Mouse (Mus musculus): Measurements from ENCODE around the gene Faf1. TPM values are rescaled to one million over a fixed set of nuclear protein-coding genes. Genes with fewer than 3 reads are reported as not detected.

Gene Faf1
- 43.3 and 45.5 TPM in 2 replicates for polyA plus RNA-seq (2014; fragmentation: Nextera tagmentation; extraction: Ambion mirVana)

- Histone ChIP-seq H3K27ac (ENCODE audit: low read depth, low read length) (peak within 1 kb of the TSS; percentile 92), H3K4me1 (ENCODE audit: control insufficient read depth, insufficient read depth, low read length) (peaks cover 4% of the 10 kb centered on the region; the same call in 1 of the 2 replicates), H3K27me3 (ENCODE audit: control insufficient read depth, insufficient read depth, low read length) (no peaks in the 10 kb centered on the region), H3K4me2 (ENCODE audit: low read depth) (peak within 1 kb of the TSS; percentile 71), H3K9ac (ENCODE audit: low read length) (peak within 1 kb of the TSS; percentile 83), H3K36me3 (ENCODE audit: control insufficient read depth, insufficient read depth, low read length) (no peaks in the 10 kb centered on the region), H3K9me3 (ENCODE audit: control insufficient read depth, low read length) (no peaks in the 10 kb centered on the region), H3K4me3 (ENCODE audit: low read depth, low read length) (peak within 1 kb of the TSS; percentile 86)
- peak; percentile 97 for DNase-seq (ENCODE audit: low spot score)
- WGBS = 0% methylated on average over 94 of the region's 107 CpGs
- peak; percentile 95 for ATAC-seq (ENCODE audit: insufficient read depth, low FRiP score, low TSS enrichment)
Measured at GRCm38 (mm10) chr4:109676218-109677215, at the start of gene Faf1. Gene Faf1, plus strand, starts transcription at chr4:109676588.

DNA sequence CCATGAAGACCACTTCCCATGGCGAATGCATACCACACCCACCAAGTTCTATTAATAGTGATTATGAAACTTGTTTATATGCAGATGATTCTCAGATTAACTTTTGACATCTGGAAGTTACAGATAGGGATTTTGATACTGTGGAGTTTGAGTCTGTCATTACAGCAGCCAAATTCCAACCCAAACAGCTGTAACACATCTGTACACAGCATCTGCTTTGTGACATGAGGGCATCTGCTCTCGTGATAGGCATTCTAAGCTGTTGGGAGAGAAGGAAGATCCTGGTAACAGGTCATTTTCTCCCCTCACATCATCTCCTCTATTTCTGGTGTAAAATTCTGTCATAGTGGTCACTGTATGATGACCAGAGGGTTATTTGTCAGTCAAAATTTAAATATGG is 46.2 kb upstream of the Faf1 start:
- no peak overlapping the region for H3K4me2 ChIP-seq (ENCODE audit: low read depth)
- no peaks in the 10 kb centered on the region for H3K27me3 ChIP-seq (ENCODE audit: control insufficient read depth, insufficient read depth, low read length)
- H3K9ac ChIP-seq (ENCODE audit: low read length) = no peak overlapping the region
- H3K4me1 ChIP-seq (ENCODE audit: control insufficient read depth, insufficient read depth, low read length) = no peaks in the 10 kb centered on the region
- no peak overlapping the region for H3K27ac ChIP-seq (ENCODE audit: low read depth, low read length)
- 74% methylated on average over 2 of the region's 2 CpGs for WGBS
- H3K9me3 ChIP-seq (ENCODE audit: control insufficient read depth, low read length) = no peaks in the 10 kb centered on the region
- H3K4me3 ChIP-seq (ENCODE audit: low read depth, low read length) = no peak overlapping the region
- ATAC-seq (ENCODE audit: insufficient read depth, low FRiP score, low TSS enrichment) (no peak), DNase-seq (ENCODE audit: low spot score) (no peak)
- H3K36me3 ChIP-seq (ENCODE audit: control insufficient read depth, insufficient read depth, low read length) = no peaks in the 10 kb centered on the region

GRCm38 (mm10) chr4:109631029-109631428 is 45.4 kb upstream of the Faf1 start:
- Histone ChIP-seq H3K9me3 (ENCODE audit: control insufficient read depth, low read length) (no peaks in the 10 kb centered on the region), H3K4me3 (ENCODE audit: low read depth, low read length) (no peak overlapping the region), H3K27me3 (ENCODE audit: control insufficient read depth, insufficient read depth, low read length) (no peaks in the 10 kb centered on the region), H3K36me3 (ENCODE audit: control insufficient read depth, insufficient read depth, low read length) (no peaks in the 10 kb centered on the region), H3K9ac (ENCODE audit: low read length) (no peak overlapping the region), H3K4me1 (ENCODE audit: control insufficient read depth, insufficient read depth, low read length) (no peaks in the 10 kb centered on the region), H3K4me2 (ENCODE audit: low read depth) (no peak overlapping the region), H3K27ac (ENCODE audit: low read depth, low read length) (no peak overlapping the region)
- DNase-seq (ENCODE audit: low spot score) = no peak
- ATAC-seq (ENCODE audit: insufficient read depth, low FRiP score, low TSS enrichment) = no peak
- WGBS = 88% methylated on average over 4 of the region's 4 CpGs

- no peaks in the 10 kb centered on the region for H3K4me1 ChIP-seq (ENCODE audit: control insufficient read depth, insufficient read depth, low read length)
- ATAC-seq (ENCODE audit: insufficient read depth, low FRiP score, low TSS enrichment) (no peak), DNase-seq (ENCODE audit: low spot score) (no peak)
- no peak overlapping the region for H3K27ac ChIP-seq (ENCODE audit: low read depth, low read length)
- no peak overlapping the region for H3K4me3 ChIP-seq (ENCODE audit: low read depth, low read length)
- no peak overlapping the region for H3K9ac ChIP-seq (ENCODE audit: low read length)
- H3K36me3 ChIP-seq (ENCODE audit: control insufficient read depth, insufficient read depth, low read length) = no peaks in the 10 kb centered on the region
- no peak overlapping the region for H3K4me2 ChIP-seq (ENCODE audit: low read depth)
- WGBS = 91% methylated on average over 2 of the region's 2 CpGs
- no peaks in the 10 kb centered on the region for H3K9me3 ChIP-seq (ENCODE audit: control insufficient read depth, low read length)
- no peaks in the 10 kb centered on the region for H3K27me3 ChIP-seq (ENCODE audit: control insufficient read depth, insufficient read depth, low read length)
Measured at GRCm38 (mm10) chr4:109634971-109635370, 41.4 kb upstream of the Faf1 start.

- H3K4me2 ChIP-seq (ENCODE audit: low read depth) = no peak overlapping the region
- H3K27ac ChIP-seq (ENCODE audit: low read depth, low read length) = no peak overlapping the region
- H3K9me3 ChIP-seq (ENCODE audit: control insufficient read depth, low read length) = no peaks in the 10 kb centered on the region
- H3K9ac ChIP-seq (ENCODE audit: low read length) = no peak overlapping the region
- no peaks in the 10 kb centered on the region for H3K27me3 ChIP-seq (ENCODE audit: control insufficient read depth, insufficient read depth, low read length)
- WGBS = 89% methylated on average over 9 of the region's 9 CpGs
- no peak for ATAC-seq (ENCODE audit: insufficient read depth, low FRiP score, low TSS enrichment)
- no peaks in the 10 kb centered on the region for H3K36me3 ChIP-seq (ENCODE audit: control insufficient read depth, insufficient read depth, low read length)
- H3K4me1 ChIP-seq (ENCODE audit: control insufficient read depth, insufficient read depth, low read length) = no peaks in the 10 kb centered on the region
- DNase-seq (ENCODE audit: low spot score) = no peak
- H3K4me3 ChIP-seq (ENCODE audit: low read depth, low read length) = no peak overlapping the region
Measured at GRCm38 (mm10) chr4:109639356-109639755, 37.0 kb upstream of the Faf1 start.

- Histone ChIP-seq H3K4me1 (ENCODE audit: control insufficient read depth, insufficient read depth, low read length) (no peaks in the 10 kb centered on the region), H3K9me3 (ENCODE audit: control insufficient read depth, low read length) (no peaks in the 10 kb centered on the region), H3K4me3 (ENCODE audit: low read depth, low read length) (no peak overlapping the region), H3K4me2 (ENCODE audit: low read depth) (no peak overlapping the region), H3K9ac (ENCODE audit: low read length) (no peak overlapping the region), H3K36me3 (ENCODE audit: control insufficient read depth, insufficient read depth, low read length) (no peaks in the 10 kb centered on the region), H3K27me3 (ENCODE audit: control insufficient read depth, insufficient read depth, low read length) (no peaks in the 10 kb centered on the region), H3K27ac (ENCODE audit: low read depth, low read length) (no peak overlapping the region)
- DNase-seq (ENCODE audit: low spot score) (no peak), ATAC-seq (ENCODE audit: insufficient read depth, low FRiP score, low TSS enrichment) (no peak)
- WGBS = 95% methylated on average over 7 of the region's 7 CpGs
Measured at GRCm38 (mm10) chr4:109640141-109640540, 36.2 kb upstream of the Faf1 start.

- H3K27ac ChIP-seq (ENCODE audit: low read depth, low read length) = no peak overlapping the region
- no peaks in the 10 kb centered on the region for H3K4me1 ChIP-seq (ENCODE audit: control insufficient read depth, insufficient read depth, low read length)
- H3K9ac ChIP-seq (ENCODE audit: low read length) = no peak overlapping the region
- H3K9me3 ChIP-seq (ENCODE audit: control insufficient read depth, low read length) = no peaks in the 10 kb centered on the region
- H3K4me3 ChIP-seq (ENCODE audit: low read depth, low read length) = no peak overlapping the region
- H3K36me3 ChIP-seq (ENCODE audit: control insufficient read depth, insufficient read depth, low read length) = no peaks in the 10 kb centered on the region
- H3K27me3 ChIP-seq (ENCODE audit: control insufficient read depth, insufficient read depth, low read length) = no peaks in the 10 kb centered on the region
- H3K4me2 ChIP-seq (ENCODE audit: low read depth) = no peak overlapping the region
- no peak for ATAC-seq (ENCODE audit: insufficient read depth, low FRiP score, low TSS enrichment)
- WGBS = 86% methylated on average over 3 of the region's 3 CpGs
- no peak for DNase-seq (ENCODE audit: low spot score)
Measured at GRCm38 (mm10) chr4:109641451-109641850, 34.9 kb upstream of the Faf1 start.

DNA sequence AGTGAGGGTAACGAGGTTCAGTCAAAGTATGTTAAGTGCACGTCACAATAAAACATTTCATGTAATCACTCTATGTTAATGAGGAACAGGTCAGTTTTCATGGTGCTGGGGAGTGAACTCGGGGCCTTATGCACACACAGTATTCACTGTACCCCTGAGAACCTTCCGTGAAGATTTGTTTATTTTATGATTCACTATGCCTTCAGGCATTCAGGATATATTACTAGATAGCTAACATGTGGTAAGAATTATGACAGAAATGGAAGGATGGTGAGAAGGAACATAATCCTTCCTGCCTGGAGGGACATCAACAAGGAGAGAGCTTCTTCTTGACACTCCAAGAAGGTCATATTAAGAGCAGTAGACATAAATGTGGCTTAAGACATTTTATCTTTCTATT is 29.1 kb upstream of the Faf1 start:
- DNase-seq (ENCODE audit: low spot score) (no peak), ATAC-seq (ENCODE audit: insufficient read depth, low FRiP score, low TSS enrichment) (no peak)
- Histone ChIP-seq H3K36me3 (ENCODE audit: control insufficient read depth, insufficient read depth, low read length) (no peaks in the 10 kb centered on the region), H3K4me2 (ENCODE audit: low read depth) (no peak overlapping the region), H3K4me1 (ENCODE audit: control insufficient read depth, insufficient read depth, low read length) (no peaks in the 10 kb centered on the region), H3K9ac (ENCODE audit: low read length) (no peak overlapping the region), H3K27ac (ENCODE audit: low read depth, low read length) (no peak overlapping the region), H3K9me3 (ENCODE audit: control insufficient read depth, low read length) (no peaks in the 10 kb centered on the region), H3K27me3 (ENCODE audit: control insufficient read depth, insufficient read depth, low read length) (0 out of 2 replicates have a peak, but pooled peaks cover 4% of the 10 kb centered on the region), H3K4me3 (ENCODE audit: low read depth, low read length) (no peak overlapping the region)
- 76% methylated on average over 4 of the region's 4 CpGs for WGBS

- no peak overlapping the region for H3K27ac ChIP-seq (ENCODE audit: low read depth, low read length)
- WGBS = 82% methylated on average over 5 of the region's 5 CpGs
- H3K4me1 ChIP-seq (ENCODE audit: control insufficient read depth, insufficient read depth, low read length) = no peaks in the 10 kb centered on the region
- no peaks in the 10 kb centered on the region for H3K9me3 ChIP-seq (ENCODE audit: control insufficient read depth, low read length)
- H3K4me2 ChIP-seq (ENCODE audit: low read depth) = no peak overlapping the region
- no peak overlapping the region for H3K4me3 ChIP-seq (ENCODE audit: low read depth, low read length)
- no peak overlapping the region for H3K9ac ChIP-seq (ENCODE audit: low read length)
- H3K36me3 ChIP-seq (ENCODE audit: control insufficient read depth, insufficient read depth, low read length) = no peaks in the 10 kb centered on the region
- DNase-seq (ENCODE audit: low spot score) (no peak), ATAC-seq (ENCODE audit: insufficient read depth, low FRiP score, low TSS enrichment) (no peak)
- peaks cover 6% of the 10 kb centered on the region; the same call in 1 of the 2 replicates for H3K27me3 ChIP-seq (ENCODE audit: control insufficient read depth, insufficient read depth, low read length)
Measured at GRCm38 (mm10) chr4:109649331-109649730, 27.1 kb upstream of the Faf1 start.
